Mouse (Mus musculus): Measurements from ENCODE around the gene Timm17a. TPM values are rescaled to one million over a fixed set of nuclear protein-coding genes. Genes with fewer than 3 reads are reported as not detected.
A peak's percentile ranks its signal among the peaks of the same experiment; 100 is the strongest.

Gene Timm17a
- total RNA-seq, 2 experiments from 2014 or later, result 151 to 176 TPM

- DNase-seq (ENCODE audit: extremely low spot score in 1 of 2, low spot score in 1 of 2), result no peak
Observed at GRCm38 (mm10) chr1:135281841-135282240, 31.7 kb downstream of the Timm17a start.

- peak in 1 of 2 experiments; percentile 53 for DNase-seq (ENCODE audit: extremely low spot score in 1 of 2, low spot score in 1 of 2)
Observed at GRCm38 (mm10) chr1:135280646-135281045, 32.9 kb downstream of the Timm17a start.

GRCm38 (mm10) chr1:135271371-135271770 is 42.2 kb downstream of the Timm17a start:
- DNase-seq (ENCODE audit: extremely low spot score in 1 of 2, low spot score in 1 of 2), result no peak

- DNase-seq (ENCODE audit: extremely low spot score in 1 of 2, low spot score in 1 of 2), result no peak
Observed at GRCm38 (mm10) chr1:135267663-135268446, 45.7 kb downstream of the Timm17a start.

GRCm38 (mm10) chr1:135265834-135266233 is 47.7 kb downstream of the Timm17a start:
- DNase-seq (ENCODE audit: extremely low spot score in 1 of 2, low spot score in 1 of 2), result no peak

GRCm38 (mm10) chr1:135263316-135263715 is 50.3 kb downstream of the Timm17a start:
- no peak for DNase-seq (ENCODE audit: extremely low spot score in 1 of 2, low spot score in 1 of 2)

GRCm38 (mm10) chr1:135262329-135262728 is 51.2 kb downstream of the Timm17a start:
- DNase-seq (ENCODE audit: extremely low spot score in 1 of 2, low spot score in 1 of 2), result no peak

- DNase-seq (ENCODE audit: extremely low spot score in 1 of 2, low spot score in 1 of 2), result no peak
Observed at GRCm38 (mm10) chr1:135260931-135261330, 52.6 kb downstream of the Timm17a start.

GRCm38 (mm10) chr1:135259128-135259436 is 54.5 kb downstream of the Timm17a start:
- peak; percentile 67 to 88 for DNase-seq (ENCODE audit: extremely low spot score in 1 of 2, low spot score in 1 of 2)

GRCm38 (mm10) chr1:135258380-135259127 is 55.0 kb downstream of the Timm17a start, which contains the start of gene Elf3:
Elf3 (minus strand) TSS chr1:135258568.
- no peak for DNase-seq (ENCODE audit: extremely low spot score in 1 of 2, low spot score in 1 of 2)

- DNase-seq (ENCODE audit: extremely low spot score in 1 of 2, low spot score in 1 of 2), result no peak
Observed at GRCm38 (mm10) chr1:135256299-135256698, 57.3 kb downstream of the Timm17a start.

GRCm38 (mm10) chr1:135252854-135253253 is 60.7 kb downstream of the Timm17a start:
- DNase-seq (ENCODE audit: extremely low spot score in 1 of 2, low spot score in 1 of 2), result no peak

GRCm38 (mm10) chr1:135251405-135251804 is 62.2 kb downstream of the Timm17a start:
- no peak for DNase-seq (ENCODE audit: extremely low spot score in 1 of 2, low spot score in 1 of 2)

- DNase-seq (ENCODE audit: extremely low spot score in 1 of 2, low spot score in 1 of 2), result no peak
Observed at GRCm38 (mm10) chr1:135250706-135251105, 62.9 kb downstream of the Timm17a start.

- DNase-seq (ENCODE audit: extremely low spot score in 1 of 2, low spot score in 1 of 2), result peak; percentile 20 to 30
Observed at GRCm38 (mm10) chr1:135248434-135248850, 65.1 kb downstream of the Timm17a start.

Other genes starting within 250 kb of the Timm17a start
- 1 to 10 TPM; 1.6 to 2.4 TPM for gene Lgr6, start 208.5 kb downstream of the Timm17a start, total RNA-seq (2021)
- gene Ptpn7, start 181.1 kb downstream of the Timm17a start, total RNA-seq (2021), result under 1 TPM in 1 of 2 experiments, not detected in 1; 0.12 TPM
- 100 to 1,000 TPM; 259 to 264 TPM for gene Arl8a, start 167.0 kb downstream of the Timm17a start, total RNA-seq (2021)
- gene Gpr37l1, start 146.1 kb downstream of the Timm17a start, total RNA-seq (2021), result 100 to 1,000 TPM; 226 to 229 TPM
- not detected for gene Elf3, start 55.2 kb downstream of the Timm17a start, total RNA-seq (2021)
- 10 to 100 TPM; 51.3 to 57.3 TPM for gene Rnpep, start 29.7 kb downstream of the Timm17a start, total RNA-seq (2021)
- gene Lmod1, start 11.0 kb upstream of the Timm17a start, total RNA-seq (2021), result under 1 TPM; 0.56 to 0.64 TPM
- gene Shisa4, start 61.5 kb upstream of the Timm17a start, total RNA-seq (2021), result 100 to 1,000 TPM; 137 to 140 TPM
- 100 to 1,000 TPM; 138 to 148 TPM for gene Ipo9, start 116.7 kb upstream of the Timm17a start, total RNA-seq (2021)

Data from layer of hippocampus, postnatal 25 days (tissue).